Mouse (Mus musculus) skeletal muscle tissue, adult 2 months (tissue): ENCODE measurements around the gene Mapk1.

ENCODE experiments used
- DNase-seq: peaks from one replicate; pipeline ENCODE4 v3.0.0-alpha.2; 2012; ENCODE audit warnings: low read depth, low spot score

Mapk1 gene

GRCm38 (mm10) chr16:17015853-17016230 lies 32.7 kb downstream of the Mapk1 start:
- no peak for DNase-seq

DNA sequence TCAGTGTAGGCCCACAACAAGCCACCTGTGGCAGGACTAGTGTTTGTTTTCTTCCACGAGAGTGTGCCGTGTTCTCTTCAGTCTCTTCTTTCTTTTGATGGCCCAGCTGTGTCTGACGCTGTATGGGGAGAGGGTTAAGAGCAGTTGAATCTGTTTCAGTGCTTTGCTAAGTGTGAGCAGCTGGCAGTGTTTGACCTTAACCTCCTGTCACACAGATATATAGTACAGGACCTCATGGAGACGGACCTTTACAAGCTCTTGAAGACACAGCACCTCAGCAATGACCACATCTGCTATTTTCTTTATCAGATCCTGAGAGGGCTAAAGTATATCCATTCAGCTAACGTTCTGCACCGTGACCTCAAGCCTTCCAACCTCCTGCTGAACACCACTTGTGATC lies 34.9 kb downstream of the Mapk1 start:
- no peak for DNase-seq

DNA sequence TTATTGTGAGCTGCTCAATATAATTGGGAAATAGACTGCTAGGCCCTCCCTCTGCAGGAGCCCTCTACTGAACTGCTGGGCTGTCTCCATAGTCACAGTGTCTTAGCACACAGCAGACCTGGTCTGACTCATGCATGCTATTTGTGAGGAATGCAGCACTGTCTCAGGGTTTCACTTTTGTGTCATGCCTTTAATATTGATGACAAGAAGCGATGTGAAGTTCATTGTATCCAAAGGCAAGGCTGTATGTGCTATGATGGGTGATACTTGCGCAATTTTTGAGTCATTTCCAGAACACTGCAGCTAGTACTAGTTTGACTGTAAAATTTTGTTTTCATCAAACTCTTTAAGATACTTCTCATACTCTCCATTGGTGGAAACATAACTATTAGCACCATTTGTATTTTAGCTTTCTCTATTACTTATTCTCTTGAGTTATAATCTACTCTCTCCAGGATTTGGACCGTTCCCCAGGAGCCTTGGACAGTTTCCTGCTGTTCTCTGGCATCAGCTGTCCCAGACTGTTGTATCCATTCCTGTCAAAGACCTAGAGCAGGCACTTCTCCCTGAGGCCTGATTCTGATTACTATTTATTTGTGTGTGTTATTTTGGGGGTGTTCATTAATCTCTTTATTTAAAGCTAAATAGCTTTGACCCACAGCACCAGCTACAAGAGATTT lies 41.4 kb downstream of the Mapk1 start:
- DNase-seq: no peak

- DNase-seq: no peak
Observed at GRCm38 (mm10) chr16:17029971-17030695, 47.0 kb downstream of the Mapk1 start.

GRCm38 (mm10) chr16:17033754-17034153 lies 50.6 kb downstream of the Mapk1 start:
- DNase-seq: no peak

GRCm38 (mm10) chr16:17040716-17041115 lies 57.5 kb downstream of the Mapk1 start:
- no peak for DNase-seq

DNA sequence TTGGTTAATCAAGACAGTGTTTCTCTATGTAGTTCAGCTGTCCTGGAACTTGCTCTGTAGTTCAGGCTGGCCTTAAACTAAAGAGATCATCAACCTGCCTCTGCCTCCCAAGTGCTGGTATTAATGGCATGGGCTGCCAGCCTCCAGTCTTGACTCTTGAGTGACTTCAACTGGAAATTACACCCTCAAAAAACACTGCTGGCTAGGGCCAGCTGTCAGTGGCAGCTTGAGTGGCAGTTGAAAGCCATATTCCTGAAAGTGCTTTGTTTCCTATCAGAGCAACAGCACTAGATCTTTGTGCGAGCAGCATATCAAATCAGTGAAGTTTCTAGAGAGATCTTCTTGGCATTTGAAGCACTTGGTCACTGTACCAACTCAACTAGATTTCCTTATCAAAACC lies 58.2 kb downstream of the Mapk1 start:
- no peak for DNase-seq

DNA sequence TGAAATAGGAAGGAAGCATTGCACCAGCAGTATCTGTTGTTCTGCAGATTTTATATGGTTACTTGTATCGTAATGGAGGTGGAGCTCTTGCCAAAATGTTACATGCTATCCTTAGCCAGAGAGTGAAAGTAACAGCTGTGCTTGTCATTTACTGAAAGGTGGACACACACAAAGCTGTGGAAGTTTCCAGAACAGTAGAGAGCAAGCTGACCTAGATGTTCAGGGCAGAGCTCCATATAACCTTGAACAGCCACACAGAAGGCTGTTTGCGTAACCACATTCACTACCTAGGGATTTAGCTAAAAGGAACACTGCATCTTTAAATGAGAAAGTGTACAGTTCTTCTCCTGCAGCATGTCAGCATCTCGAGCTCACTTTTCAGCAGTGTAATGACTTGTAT lies 61.1 kb downstream of the Mapk1 start:
- DNase-seq: peak; percentile 78

DNA sequence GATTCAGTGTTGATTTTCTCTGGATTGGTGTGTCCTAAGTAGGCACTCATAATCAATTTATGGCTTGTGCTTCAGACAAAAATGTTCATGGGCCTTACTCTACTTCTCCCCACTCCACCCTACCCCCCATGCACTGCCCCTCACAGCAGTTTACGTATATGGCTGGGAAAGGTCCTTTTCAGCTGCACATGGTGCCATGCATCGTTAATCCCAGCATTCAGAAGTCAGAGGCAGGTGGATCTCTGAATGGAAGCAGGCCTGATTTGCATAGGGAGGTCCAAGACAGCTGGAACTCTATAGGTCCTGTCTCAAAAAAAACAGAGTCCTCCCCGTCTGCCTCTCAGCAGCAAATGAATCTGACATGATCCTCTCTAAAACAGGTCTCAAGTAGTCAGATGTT lies 62.1 kb downstream of the Mapk1 start:
- no peak for DNase-seq

- DNase-seq: no peak
Observed at GRCm38 (mm10) chr16:17049886-17050285, 66.7 kb downstream of the Mapk1 start.

DNA sequence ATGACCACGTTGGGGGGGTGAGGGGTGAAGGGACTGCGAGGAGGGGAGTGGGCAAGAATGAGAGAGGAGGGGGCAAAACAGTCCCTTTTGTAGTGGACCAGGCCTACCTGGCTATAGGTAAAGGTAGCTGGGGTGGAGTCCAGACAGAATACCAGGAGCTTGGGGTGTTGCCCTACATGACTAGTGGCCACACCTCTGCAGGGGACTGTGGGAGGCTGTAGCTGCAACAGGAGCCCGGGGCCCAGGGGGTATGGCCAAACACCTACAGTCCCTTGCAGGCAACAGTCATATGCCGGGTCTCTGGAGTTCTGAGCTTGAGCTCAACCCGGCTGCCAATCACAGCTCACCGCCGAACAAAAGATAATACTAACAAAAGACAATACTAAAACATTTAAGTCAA lies 68.9 kb downstream of the Mapk1 start:
- no peak for DNase-seq

GRCm38 (mm10) chr16:17053903-17054302 lies 70.7 kb downstream of the Mapk1 start:
- no peak for DNase-seq

DNA sequence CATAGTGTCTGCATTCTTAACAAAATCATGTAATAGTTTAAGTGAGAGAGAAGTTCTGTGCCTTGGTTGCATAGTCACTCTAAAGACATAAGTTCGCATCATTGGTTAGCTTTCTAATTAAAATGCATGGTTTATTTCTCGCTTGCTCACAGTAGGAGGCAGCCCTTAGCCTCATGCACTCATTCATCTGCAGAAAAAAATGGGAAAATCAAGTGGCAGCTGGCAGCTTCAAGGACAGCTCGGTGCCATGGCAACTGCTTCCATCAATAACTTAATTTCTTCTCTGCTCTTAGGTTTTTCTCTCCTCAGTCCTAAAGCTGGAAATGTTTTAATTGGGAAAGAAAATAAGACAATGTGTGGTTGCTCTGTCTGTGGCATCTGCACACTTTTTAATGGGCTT lies 72.4 kb downstream of the Mapk1 start:
- DNase-seq: no peak

- DNase-seq: no peak
Observed at GRCm38 (mm10) chr16:17062338-17062737, 79.2 kb downstream of the Mapk1 start.

GRCm38 (mm10) chr16:17067552-17067951 lies 84.4 kb downstream of the Mapk1 start:
- DNase-seq: no peak

GRCm38 (mm10) chr16:17069511-17070443 lies 86.6 kb downstream of the Mapk1 start, which contains the start of gene Ypel1:
TSS of gene Ypel1 (plus strand) at chr16:17069696.
- peak; percentile 32 for DNase-seq

GRCm38 (mm10) chr16:17070716-17071115 lies 87.5 kb downstream of the Mapk1 start:
- DNase-seq: no peak

DNA sequence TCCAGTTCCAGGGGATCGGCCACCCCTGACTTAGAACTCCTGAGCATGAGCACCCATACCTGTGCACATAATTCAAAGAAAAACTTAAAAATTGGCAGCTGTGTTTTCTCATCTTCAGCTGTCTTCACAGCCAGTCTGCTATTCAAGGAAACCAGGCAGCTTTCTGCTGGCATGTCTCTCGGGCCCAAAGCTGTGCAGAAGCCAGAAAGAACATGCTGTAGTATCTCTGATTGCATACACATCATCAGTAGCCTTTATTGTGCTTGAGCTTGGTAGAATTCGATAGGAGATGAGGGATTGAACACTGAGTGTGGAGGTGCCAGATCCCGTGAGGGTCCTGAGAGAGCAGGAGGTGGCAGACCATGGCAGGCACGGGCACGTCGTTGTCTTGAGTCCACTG lies 89.8 kb downstream of the Mapk1 start:
- DNase-seq: no peak

DNA sequence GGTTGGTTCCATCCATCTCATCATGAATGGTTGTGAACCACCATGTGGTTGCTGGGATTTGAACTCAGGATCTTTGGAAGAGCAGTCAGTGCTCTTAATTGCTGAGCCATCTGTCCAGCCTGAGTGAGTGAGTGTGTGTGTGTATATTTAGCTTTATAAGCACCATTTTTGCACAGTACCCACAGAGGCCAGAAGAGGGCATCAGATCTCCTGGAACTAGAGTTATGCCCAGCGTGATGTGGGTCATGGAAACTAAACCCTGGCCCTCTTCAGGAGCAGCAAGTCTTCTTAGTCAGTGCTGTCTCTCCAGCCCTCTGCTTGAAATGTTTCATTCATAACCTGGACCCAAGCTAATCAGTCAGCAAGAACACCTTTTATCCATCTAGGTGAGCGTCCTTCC lies 93.1 kb downstream of the Mapk1 start:
- no peak for DNase-seq

DNA sequence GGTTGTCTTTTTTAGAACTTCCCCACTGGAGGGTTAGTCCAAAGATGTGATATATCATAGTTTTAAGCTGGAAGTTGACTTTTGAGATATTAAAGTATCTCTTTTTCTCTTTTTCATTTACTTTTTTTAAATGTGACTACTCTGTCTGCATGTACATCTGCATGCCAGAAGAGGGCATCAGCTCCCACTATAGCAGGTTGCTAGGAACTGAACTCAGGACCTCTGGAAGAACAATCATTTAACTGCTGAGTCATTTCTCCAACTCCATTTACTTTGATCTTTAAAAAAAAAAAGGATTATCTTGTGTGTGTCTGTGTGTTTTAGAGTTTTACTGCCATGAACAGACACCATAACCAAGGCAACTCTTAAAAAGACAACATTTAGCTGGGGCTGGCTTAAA lies 93.7 kb downstream of the Mapk1 start:
- no peak for DNase-seq

GRCm38 (mm10) chr16:17078101-17078500 lies 94.9 kb downstream of the Mapk1 start:
- no peak for DNase-seq

DNA sequence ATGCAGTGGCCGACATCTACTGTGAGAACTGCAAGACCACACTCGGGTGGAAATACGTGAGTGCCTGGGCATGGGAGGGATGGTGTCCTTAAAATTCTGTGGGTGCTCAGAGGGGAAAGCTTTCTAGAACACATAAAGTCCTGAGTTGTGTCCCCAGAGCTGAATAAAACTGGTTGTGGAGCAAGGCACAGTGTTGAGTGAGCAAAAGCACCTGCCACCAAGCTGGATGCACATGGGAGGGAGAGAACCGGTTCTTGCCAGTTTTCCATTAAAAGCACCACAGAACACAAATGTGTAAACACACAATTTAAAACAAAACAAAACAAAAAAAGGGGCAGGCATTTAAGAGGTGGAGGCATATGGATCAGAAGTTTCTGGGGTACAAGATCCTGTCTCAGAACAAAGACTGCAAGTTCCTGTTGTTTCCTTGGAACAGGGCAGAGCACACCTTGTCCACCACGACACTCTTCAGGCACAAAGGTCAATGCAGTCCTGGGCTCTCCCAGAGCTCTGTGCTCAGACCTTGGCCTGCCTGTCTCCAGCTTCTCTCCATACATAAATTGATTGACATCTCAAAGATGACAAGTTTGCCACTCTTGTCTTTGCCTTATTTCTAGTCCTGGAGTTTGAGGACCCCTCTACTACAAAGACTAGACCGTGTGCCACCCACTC lies 99.1 kb downstream of the Mapk1 start:
- DNase-seq: no peak
